Mouse (Mus musculus) yolk sac, embryonic 10.5 days (tissue): ENCODE measurements around the gene Tcea2.
A peak's percentile ranks its signal among the peaks of the same experiment; 100 is the strongest.

ENCODE experiments used
- DNase-seq: peaks from one replicate; pipeline ENCODE4 v3.0.0-alpha.2; 2017; ENCODE audit warnings: low spot score

Gene Tcea2

DNA sequence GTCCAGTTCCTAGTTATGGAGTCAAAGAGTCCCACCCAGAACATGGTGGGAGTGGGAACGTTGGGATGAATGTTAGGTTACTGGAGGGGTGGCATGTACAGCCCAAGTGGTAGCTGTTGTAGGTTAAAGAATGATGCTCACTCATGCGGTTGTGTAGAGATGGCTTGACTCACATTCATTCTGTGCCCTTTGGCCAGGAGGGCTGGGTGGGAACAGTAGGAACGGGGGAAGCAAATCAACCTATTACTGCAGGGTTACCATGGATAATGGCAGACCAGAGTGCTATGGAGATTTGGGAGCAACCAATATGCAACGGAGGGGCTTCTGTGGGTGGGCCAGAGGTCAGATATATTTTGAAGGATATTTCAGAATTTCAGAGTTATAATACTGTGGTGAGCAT, 5.2 kb upstream of the Tcea2 start:
- DNase-seq: no peak

DNA sequence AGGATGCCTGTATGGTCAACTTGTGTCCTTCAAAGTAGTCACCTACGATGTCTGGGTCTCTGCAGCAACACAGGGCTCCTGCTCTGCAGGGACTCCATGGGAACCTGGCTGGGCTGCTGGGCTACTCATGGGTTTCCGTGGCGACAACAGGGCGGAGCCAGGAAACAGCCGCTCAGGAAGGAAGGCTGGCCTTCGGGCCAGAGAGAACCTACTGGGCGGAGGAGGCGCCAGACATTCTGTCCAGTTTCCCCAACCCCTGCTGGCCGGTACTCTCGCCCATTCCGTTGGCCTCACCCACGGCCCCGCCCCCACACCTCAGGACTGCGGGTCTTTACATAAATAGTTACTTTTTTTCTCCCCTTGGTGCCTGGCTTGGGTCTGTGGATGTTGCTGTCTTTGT, 4.7 kb upstream of the Tcea2 start:
- peak; percentile 44 for DNase-seq

DNA sequence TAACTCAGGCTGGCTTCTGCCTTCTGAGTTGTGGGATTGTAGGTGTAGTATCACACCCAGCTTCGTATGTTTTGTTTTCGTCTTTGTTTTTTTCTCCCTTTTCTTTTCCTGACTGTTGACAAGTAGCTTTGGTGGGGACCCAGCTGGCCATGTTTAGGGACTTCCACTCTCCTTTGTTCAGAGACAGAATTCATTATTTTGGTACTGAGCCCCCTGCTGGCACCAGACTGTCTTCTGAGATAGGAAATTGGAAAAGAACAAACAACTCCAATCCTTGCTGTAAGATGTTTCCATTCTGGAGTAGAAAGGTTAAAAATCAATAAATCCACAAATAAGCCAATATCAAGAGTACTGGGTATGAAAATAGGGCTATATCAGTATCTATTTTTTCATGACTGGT, 3.7 kb upstream of the Tcea2 start:
- no peak for DNase-seq

DNA sequence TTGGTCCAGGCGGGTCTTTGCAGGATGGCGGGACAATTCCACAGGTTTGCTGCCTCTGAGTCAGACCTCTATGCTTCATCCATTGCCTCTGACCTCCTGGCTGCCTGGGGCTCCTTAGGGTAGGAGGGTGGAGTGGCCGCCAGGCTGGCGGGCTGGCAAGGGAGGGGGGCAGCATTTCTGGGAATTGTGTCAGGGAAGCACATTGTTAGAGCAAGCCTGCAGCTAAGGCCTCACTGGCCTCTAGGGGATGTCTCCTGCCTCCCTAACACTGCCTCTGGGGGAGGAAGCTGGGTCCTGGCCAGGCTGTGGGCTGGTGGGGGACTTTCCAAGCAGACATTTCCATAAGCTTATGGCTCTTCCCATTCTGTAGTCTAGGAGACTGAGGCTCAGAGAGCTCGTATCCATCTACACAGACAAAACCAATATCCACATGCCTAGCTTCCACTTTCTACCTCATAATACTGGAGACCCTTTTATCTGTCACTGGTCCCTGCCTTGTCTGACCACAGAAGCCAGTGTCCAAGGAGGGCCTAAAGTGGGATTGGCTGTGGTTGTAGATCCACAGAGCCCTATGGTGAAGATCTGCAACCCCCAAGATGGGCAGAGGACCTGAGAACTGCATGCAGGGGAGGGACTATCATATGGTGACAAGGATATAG, 2.9 kb upstream of the Tcea2 start:
- DNase-seq: no peak

DNA sequence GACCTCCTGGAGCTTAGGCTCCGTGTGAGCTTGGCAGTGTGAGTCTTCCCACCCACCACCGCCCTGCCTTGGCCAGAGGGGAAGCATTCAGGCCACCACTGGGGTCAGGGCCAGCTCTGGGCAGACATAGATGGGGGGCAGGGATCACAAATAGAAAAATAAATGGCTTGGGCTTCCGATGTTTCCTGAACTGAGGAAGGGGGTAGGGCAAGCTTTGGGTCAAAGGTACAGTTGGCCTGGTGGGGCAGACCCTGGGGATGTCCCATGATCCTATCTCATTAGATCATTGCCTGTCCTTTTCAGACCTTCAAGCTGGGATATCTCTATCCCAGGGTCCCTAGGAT, 2.4 kb upstream of the Tcea2 start:
- no peak for DNase-seq

DNA sequence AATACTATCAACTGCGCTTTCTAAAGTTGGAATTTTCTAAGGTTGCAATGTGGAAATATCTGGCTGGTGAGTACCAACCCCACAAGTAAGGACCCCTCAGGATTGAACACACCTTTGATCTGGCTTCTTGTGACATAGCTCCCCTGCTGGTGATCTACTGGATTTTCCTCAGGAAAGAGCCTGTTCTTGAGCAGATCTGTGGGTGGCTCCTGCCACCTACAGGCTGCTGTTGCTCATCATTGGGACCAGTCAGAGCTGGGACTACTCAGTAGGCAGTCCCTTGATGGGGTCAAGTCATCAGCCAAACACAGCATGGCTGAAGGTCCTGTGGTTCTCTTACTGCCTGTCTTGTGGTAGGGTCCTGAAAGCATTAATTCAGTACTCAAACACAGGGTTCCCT, 1.3 kb upstream of the Tcea2 start:
- peak; percentile 71 for DNase-seq

DNA sequence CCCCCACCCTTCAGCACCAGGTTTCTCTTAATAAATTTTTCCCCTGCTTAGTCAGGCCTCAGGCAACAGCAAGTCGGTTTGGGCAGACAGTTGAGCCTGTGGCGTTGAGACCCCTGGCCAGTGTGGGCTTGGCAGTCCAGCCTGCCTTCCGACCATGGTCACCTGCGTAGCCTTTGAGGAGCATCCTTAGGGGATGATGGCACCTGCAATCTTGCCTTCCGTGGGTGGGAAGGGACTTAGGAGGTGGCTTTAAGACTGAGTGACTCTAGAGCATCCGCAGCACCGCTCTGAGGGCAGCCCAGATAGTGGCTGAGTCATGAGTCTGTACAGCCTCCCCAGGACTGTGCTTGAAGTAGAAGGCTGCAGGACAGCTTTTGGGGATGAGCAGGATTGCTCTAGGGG, 607 bp downstream of the Tcea2 start:
- DNase-seq: peak; percentile 19

DNA sequence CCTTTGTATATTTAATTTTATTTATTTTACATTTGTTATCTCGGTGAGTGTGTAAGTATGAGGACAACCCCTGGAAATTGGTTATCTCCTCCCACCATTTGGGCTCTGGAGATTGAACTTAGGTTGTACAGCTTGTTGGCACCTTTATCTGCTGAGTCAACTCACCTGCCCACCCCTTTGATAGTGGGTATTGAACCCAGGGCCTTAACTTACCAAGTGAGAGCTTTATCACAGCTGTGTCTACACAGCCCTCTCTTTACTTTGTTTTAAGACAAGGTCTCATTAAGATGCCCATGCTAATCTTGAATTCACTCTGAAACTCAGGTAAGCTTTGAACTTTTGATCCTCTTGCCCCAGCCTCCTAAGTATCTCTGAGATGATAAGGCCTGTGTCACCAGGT, 1.9 kb downstream of the Tcea2 start:
- no peak for DNase-seq

DNA sequence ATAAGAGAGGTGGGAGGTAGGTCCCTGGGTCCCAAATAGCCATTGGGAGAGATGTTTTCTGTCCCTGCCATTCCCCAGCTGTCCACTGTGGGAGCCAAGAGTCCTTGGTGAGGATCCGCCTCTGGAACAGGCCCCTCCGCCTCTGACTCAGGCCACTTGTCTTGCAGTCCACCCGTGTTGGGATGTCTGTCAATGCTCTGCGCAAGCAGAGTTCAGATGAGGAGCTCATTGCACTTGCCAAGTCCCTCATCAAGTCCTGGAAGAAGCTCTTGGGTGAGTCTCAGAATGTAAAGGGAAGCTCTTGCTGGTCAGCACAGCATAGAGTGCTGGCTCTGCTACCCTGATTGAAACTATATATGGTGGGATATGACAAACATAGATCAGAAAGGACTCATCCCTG, 3.3 kb downstream of the Tcea2 start:
- no peak for DNase-seq

DNA sequence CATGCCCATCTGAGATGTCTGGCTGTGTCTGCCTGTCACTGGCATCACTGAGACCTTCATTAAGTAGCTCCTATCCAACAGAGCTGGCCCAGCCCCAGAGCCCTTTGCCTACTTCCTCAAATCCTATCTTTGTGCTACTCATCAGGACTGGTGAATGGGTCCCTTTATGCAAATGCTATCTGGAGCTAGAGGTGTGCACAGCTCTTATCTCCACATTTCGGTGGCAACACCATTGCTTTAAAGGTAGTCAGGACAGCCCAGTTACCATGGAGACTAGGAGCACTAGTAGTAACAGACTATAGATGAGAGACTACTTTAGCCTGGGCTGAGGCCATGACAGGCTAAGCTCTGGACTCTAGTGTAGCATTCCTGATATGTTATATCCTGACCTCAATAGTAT, 4.6 kb downstream of the Tcea2 start:
- no peak for DNase-seq

DNA sequence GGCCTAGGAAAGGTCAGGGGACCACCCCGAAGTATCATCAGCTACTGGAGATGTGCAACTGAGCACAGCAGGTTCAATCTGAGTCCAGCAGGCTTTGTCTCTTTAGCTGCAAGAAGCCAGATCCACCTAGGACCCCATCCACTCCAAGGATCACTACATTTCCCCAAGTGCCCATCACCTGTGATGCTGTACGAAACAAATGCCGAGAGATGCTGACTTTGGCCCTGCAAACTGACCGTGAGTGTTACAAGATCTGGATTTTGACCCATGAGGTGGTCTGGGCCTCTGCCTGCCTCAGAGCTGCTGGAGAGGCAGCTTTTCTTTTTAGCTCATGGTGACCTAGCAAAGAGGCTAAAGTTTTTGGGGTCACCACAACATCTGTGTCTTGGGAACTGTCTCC, 5.6 kb downstream of the Tcea2 start:
- DNase-seq: no peak

DNA sequence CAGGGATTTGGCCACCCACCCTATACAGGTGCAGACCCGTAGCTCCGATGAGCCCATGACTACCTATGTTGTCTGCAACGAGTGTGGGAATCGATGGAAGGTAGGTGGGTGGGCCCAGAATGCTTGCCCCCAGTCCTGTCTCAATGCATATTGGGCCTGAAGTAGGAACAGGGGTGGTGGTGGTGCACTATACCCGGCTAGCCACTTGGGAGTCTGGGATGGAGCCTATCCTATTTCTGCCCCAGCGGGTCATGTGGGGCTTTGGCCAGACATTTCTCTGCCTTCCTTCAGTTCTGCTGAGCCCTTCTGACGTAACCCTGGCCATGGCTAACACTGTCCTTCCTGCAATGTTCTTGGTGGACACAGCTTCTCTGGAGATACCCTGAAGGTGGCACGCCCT, 7.5 kb downstream of the Tcea2 start:
- DNase-seq: no peak

DNA sequence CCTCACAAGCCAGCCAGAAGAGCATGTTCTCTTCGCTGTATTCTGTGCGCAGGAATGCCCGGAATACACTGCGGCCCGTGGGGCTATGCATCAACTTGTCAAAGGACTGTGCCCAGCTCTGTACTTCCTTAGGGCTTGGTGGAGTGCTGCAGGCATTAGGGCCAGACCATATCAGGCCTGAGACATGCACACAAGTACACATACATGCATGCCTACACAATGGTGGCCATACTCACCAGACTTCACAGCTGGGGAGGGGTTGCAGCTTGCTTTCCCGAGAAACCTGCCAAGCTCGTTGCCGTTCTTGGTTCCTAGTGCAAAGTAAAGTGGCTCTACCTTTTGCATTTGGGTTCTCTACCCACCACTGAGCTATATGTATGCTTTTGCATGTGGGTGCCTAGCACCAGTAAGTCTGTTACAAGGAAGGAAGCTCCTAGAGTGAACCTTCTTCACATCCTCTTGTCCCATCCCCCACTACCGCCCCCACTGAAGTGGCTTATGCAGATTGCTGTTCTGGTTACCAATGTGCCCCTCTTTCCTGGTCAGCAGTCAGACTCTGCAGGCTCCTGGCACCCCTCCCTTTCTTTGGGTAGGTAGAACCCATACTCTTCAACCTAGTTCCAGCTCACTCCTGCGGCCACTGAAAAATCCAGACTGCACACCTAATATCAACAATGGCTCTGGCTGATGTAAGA, 9.5 kb downstream of the Tcea2 start:
- DNase-seq: no peak

DNA sequence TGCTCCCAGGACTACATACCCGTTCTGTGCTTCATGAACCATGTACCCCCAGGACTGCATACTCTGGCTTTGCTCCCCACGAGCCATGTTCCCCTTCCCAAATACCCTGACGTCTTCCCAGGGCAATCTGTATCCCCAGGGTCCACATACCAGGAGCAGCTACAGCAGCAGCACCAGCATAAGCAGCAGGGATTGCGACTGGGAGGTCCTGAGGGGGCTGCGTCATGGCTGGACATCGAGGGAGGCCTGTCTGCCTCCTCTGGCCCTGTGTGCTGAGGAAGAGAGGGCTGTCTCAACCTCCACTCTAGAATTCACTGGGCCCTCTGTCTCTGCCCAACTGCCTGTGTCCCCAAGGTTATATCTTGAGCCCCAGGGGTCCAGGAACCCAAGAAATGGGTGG, 11.0 kb downstream of the Tcea2 start:
- no peak for DNase-seq

DNA sequence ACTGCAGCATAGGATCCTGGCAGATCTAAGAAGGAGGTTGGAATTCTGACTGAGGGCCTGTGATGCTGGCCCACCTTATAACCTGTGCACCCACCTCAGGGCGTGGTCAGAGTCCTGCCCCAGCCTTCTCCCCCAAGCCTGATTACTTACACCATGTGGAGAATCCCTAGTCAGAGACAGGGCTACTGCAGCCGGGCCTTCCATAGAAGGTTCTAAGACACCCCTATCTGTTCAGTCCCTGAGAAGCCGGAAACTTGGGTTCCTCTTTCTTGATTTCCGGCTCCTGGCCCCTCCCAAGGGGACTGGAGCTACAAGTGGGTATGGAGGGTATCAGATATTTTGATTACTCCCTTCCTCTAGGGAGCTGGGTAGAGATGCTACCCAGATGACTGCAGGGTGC, 11.5 kb downstream of the Tcea2 start:
- DNase-seq: no peak

DNA sequence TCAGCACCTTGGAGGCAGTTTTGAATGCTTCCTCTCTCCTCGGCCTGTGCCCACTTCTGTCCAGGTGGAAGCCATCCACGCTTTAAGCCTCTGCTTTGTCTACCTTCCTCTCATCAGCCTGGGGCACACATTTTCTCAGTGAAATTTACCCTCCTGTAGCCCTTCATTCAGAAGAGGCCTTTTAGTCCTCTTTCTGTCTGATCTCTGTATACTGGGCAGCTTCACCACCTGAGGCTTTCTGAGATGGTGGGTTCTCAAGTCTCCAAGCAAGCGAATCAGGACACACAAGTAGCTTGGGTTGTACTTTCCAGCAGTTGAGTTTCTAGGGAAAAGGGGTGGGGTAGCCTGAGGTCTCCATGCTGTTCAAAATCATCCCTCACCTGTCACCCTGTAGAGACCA, 12.2 kb downstream of the Tcea2 start:
- no peak for DNase-seq

DNA sequence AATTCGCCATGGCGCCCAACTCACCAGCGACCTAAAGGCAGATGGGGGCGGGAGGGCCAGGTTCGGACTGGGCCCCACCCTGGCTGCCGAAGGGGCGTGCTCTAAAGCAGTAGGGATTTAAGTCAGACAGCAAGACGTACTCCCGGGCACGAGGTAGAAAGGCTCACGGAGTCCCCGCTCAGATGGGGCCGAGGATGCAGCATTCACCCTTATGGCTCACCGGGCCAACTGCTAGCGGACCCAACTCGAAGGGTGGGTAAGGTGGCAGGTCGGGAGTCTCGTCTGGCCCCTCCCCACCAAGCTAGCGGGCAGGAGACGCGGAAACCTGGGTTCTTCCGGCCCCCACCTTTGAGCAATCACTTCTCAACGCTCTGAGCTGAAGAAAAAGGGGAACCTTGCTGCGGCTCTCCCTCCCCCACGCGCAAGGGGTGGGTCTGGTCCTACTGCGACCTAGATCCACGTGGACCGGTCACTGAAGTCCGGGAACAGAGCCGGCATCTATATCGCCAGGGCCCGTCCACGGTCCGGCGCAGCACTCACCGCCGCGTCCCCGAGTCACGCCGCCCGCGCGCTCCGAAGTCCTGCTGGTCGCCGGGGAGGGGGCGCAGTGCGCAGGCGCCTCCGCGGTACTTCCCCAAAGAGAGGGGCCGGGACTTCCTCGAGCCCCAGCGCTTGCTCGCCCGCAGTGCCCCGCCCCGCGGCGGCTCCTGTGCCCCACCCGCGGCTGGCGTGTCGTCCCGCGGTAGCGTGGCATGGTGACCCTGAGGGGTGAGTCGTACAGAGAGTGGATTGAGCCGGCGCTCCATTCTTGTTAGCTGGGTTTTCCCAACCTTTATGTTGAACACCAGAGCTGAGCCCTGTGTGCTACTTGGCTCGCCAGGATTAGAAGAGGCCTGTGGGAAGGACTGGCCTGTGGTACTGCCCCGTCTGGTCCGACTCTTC, 13.5 kb downstream of the Tcea2 start, which contains the start of gene Rgs19:
TSS of gene Rgs19 (minus strand) at position 639 of the 942 bp plus-strand sequence.
- peak; percentile 77 for DNase-seq

DNA sequence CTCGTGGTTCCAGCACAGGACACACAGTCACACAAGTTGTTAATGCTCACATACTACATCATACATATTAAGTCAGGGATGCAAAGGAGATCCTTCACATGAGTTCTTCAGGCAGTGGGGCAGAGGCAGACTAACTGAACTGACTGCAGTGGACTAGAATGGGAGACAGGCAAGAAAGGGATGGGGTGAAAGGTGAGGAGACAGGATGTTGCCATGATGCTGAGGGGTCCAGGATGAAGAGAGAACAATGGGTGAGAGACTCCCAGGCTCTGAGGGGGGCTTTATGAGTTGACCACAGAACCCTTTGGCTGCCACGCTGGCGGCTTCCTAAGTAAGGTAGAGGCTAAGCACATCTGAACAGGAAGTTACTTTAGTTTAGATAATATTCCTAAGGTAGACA, 14.5 kb downstream of the Tcea2 start:
- no peak for DNase-seq

DNA sequence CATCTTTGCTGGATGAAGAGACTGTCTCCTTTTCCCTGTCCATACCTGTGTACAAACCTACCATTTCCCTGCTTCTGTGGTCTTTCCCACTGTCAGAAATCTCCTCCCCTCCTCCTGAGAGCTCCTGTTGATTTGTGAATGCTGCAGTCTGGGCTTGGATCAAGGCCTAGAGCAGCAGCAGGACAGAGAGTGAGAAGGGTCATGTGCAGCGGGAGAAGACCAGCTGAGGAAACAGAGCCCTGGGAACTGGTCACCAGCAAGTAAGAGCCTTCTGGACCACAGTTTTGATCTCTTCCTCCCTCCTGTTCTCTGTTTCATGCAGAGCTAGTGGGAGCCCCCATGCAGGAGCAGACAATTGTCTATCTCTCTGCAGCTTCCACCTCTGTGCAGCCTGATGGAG, 15.7 kb downstream of the Tcea2 start:
- DNase-seq: no peak

DNA sequence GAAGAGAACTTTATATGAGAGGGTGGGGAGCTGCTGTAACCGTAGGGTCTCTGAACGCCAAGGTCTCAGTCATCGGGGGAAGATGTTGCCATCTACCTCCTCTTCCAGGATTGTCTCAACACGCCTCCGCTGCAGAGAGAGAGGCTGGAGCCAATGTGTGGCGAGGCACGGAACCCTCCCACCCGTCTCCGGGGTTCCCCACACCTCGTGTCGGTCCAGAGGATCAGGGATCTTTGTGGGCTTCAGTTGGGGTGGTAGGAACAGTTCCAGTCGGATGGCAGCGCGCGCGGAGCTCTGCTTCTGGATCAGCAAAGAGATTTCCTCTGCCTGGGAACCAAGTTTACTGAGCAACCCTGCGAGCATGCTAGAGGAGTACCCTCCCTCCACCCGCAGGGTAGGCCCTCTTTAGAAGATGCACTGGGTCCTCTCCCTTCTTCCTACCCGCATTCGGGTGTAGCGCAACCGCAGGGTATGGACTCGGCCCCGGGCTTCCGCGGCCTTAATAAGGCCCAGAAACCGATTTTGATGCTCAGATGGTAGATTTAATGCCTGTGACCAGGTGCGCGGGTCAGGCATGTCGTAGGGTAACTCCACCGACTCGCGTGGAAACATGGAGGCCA, 16.8 kb downstream of the Tcea2 start:
- no peak for DNase-seq

DNA sequence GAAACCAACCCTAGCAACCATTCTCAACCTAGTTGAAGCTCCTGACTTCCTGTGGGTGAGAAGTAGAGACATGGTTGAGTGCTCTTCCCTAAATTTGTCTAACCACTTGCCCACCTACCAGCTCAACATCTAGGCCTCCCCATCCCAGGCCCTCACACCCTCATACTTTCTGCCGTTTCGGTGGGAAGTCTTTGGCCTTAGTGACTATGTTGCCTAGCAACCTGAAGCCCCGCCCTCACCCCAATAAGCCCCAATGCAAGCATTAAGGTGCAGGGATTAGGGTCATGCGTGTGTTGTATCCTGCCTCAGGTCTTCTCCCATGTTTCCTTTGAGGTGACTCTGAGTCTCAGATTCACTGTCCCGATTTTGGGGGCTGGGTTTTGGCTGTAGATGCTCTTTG, 18.1 kb downstream of the Tcea2 start, which contains the start of gene Lkaaear1:
TSS of gene Lkaaear1 (minus strand) at position 202 of the 400 bp plus-strand sequence.
- no peak for DNase-seq

DNA sequence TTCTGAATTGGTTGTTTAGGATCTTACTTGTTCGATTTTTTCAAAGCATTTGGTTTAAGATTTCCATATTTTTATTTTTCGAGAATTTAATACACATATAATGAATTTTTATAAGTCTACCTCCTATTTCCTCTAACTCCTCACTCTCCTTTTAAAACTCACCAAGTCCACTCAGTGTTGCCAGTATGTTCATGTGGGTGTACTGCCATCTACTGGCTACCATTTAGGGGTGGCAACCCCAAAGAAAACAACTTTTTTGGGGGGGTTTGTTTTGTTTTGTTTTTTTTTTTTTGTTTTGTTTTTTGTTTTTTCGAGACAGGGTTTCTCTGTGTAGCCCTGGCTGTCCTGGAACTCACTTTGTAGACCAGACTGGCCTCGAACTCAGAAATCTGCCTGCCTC, 26.6 kb downstream of the Tcea2 start:
- DNase-seq: no peak

DNA sequence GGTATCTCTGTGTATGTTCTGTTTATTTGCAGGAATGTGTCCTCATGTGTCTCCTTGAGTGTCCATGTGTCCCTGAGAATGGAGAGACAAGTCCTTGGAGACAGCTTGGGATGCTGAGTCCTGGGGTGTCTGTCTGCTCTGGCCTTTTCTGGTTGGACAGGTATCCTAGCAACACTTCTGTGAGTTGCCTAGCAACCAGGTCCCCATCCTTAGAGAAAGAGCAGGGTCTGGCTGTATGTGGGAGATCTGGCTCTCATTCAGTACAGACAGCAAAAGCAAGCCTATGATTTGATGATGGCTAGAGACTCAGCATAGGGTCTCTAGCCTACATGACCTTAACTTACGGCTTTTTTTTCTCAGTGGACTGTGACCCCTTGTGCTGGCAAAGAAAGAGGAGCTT, 33.6 kb downstream of the Tcea2 start:
- DNase-seq: no peak
